Mouse (Mus musculus): ENCODE results near the gene Mrpl55. TPM values are rescaled to one million over a fixed set of nuclear protein-coding genes. Genes with fewer than 3 reads are reported as not detected.
"Not testable (repeated sequence)": the region's sequence is repeated elsewhere in the genome, so short reads cannot be mapped to it uniquely, and the experiment has no call there.

Mrpl55 gene
- total RNA-seq, 2 experiments from 2014 or later = 57.0 to 65.8 TPM

GRCm38 (mm10) chr11:59191231-59192058 lies 10.8 kb upstream of the Mrpl55 start:
- peak; percentile 88 for DNase-seq (ENCODE audit: low spot score)

- DNase-seq (ENCODE audit: low spot score) = no peak
Measured at GRCm38 (mm10) chr11:59192059-59192386, 10.3 kb upstream of the Mrpl55 start, which contains the start of gene Guk1. Gene Guk1, minus strand, starts transcription at chr11:59192212.

- DNase-seq (ENCODE audit: low spot score) = no peak
Measured at GRCm38 (mm10) chr11:59196230-59196629, 6.1 kb upstream of the Mrpl55 start.

- DNase-seq (ENCODE audit: low spot score) = no peak
Measured at GRCm38 (mm10) chr11:59201216-59202002, 877 bp upstream of the Mrpl55 start.

- peak; percentile 91 for DNase-seq (ENCODE audit: low spot score)
Measured at GRCm38 (mm10) chr11:59208153-59208831, 6.0 kb downstream of the Mrpl55 start, which contains the start of gene 2310033P09Rik. Gene 2310033P09Rik, plus strand, starts transcription at chr11:59208321.

GRCm38 (mm10) chr11:59209003-59209441 lies 6.7 kb downstream of the Mrpl55 start:
- DNase-seq (ENCODE audit: low spot score) = peak; percentile 50

GRCm38 (mm10) chr11:59209580-59209979 lies 7.3 kb downstream of the Mrpl55 start:
- DNase-seq (ENCODE audit: low spot score) = no peak

- DNase-seq (ENCODE audit: low spot score) = no peak
Measured at GRCm38 (mm10) chr11:59210020-59210419, 7.7 kb downstream of the Mrpl55 start.

GRCm38 (mm10) chr11:59211561-59211960 lies 9.3 kb downstream of the Mrpl55 start:
- DNase-seq (ENCODE audit: low spot score) = not testable (repeated sequence)

GRCm38 (mm10) chr11:59212320-59212719 lies 10.0 kb downstream of the Mrpl55 start:
- not testable (repeated sequence) for DNase-seq (ENCODE audit: low spot score)

GRCm38 (mm10) chr11:59212892-59213494 lies 10.7 kb downstream of the Mrpl55 start:
- no peak for DNase-seq (ENCODE audit: low spot score)

- DNase-seq (ENCODE audit: low spot score) = no peak
Measured at GRCm38 (mm10) chr11:59216955-59217354, 14.7 kb downstream of the Mrpl55 start.

GRCm38 (mm10) chr11:59218389-59218998 lies 16.2 kb downstream of the Mrpl55 start:
- no peak for DNase-seq (ENCODE audit: low spot score)

GRCm38 (mm10) chr11:59219064-59219463 lies 16.8 kb downstream of the Mrpl55 start:
- no peak for DNase-seq (ENCODE audit: low spot score)

GRCm38 (mm10) chr11:59221604-59222003 lies 19.3 kb downstream of the Mrpl55 start:
- DNase-seq (ENCODE audit: low spot score) = no peak

- no peak for DNase-seq (ENCODE audit: low spot score)
Measured at GRCm38 (mm10) chr11:59222306-59222705, 20.0 kb downstream of the Mrpl55 start.

GRCm38 (mm10) chr11:59224025-59224424 lies 21.7 kb downstream of the Mrpl55 start:
- no peak for DNase-seq (ENCODE audit: low spot score)

GRCm38 (mm10) chr11:59224470-59224869 lies 22.2 kb downstream of the Mrpl55 start:
- no peak for DNase-seq (ENCODE audit: low spot score)

- DNase-seq (ENCODE audit: low spot score) = no peak
Measured at GRCm38 (mm10) chr11:59225167-59225566, 22.9 kb downstream of the Mrpl55 start.

- no peak for DNase-seq (ENCODE audit: low spot score)
Measured at GRCm38 (mm10) chr11:59226251-59226650, 24.0 kb downstream of the Mrpl55 start.
